Mouse (Mus musculus) thymus, postnatal 10 days (tissue): ENCODE data around the gene Ssxa1.
"Not testable (repeated sequence)": the region's sequence is repeated elsewhere in the genome, so short reads cannot be mapped to it uniquely, and the experiment has no call there.

ENCODE experiments used
- DNase-seq, 2 experiments: peaks; one replicate each; pipeline ENCODE4 v3.0.0; 2021; ENCODE audit warnings: low spot score in 2 of 2

Gene Ssxa1

DNA sequence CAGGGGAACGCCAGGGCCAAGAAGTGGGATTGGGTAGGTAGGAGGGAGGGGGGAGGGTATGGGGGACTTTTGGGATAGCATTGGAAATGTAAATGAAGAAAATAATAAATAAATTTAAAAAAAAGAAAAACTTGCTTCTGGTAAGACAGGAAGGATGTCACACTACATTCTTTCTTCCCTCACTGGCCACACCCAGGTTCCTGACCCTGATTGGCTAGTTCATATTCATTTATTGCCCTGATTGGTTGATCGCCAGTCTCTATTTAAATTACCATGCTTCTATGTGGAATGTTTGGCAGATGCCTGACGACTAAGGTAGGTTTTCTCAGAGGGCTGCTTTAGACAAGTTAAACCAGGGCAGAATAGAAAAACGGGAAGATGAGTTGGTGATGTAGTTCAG lies at the start of gene Ssxa1:
Gene Ssxa1, plus strand, starts transcription at position 301 of the 400 bp plus-strand sequence.
- no peak for DNase-seq

DNA sequence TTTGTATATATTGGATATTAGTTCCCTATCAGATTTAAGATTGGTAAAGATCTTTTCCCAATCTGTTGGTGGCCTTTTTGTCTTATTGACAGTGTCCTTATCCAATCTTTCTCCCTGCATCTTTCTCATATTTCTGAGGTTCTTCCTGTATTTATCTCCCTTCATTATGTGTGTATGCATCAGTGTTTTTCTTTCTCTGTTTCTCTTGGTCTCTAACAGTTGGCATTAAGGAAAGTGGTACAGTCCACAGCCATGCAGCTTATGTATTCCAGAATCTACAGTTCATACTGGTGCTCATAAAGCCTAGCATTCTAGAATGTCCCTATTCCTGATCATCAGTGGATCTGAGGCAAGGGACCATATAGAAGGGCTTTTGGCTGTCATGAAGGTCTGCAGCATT lies 47.5 kb upstream of the Ssxa1 start, which contains the start of gene Spaca5:
Gene Spaca5, plus strand, starts transcription at position 301 of the 400 bp plus-strand sequence.
- DNase-seq: no peak

DNA sequence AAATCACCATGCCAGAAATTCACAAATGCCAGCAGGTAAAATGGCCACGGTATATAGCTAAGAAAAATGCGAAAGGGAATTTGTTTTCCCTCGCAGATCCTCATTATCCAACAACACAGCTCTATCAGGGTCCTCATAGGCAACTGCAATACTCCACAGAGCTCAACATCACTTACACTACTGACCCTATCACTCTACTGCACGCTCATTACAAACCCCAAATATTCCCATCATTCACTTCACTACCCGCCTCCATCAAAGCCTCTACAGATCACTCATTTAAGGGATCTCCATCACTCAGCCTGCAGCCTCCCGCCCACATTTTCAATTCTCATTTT lies 27.0 kb upstream of the Ssxa1 start:
- no peak for DNase-seq

DNA sequence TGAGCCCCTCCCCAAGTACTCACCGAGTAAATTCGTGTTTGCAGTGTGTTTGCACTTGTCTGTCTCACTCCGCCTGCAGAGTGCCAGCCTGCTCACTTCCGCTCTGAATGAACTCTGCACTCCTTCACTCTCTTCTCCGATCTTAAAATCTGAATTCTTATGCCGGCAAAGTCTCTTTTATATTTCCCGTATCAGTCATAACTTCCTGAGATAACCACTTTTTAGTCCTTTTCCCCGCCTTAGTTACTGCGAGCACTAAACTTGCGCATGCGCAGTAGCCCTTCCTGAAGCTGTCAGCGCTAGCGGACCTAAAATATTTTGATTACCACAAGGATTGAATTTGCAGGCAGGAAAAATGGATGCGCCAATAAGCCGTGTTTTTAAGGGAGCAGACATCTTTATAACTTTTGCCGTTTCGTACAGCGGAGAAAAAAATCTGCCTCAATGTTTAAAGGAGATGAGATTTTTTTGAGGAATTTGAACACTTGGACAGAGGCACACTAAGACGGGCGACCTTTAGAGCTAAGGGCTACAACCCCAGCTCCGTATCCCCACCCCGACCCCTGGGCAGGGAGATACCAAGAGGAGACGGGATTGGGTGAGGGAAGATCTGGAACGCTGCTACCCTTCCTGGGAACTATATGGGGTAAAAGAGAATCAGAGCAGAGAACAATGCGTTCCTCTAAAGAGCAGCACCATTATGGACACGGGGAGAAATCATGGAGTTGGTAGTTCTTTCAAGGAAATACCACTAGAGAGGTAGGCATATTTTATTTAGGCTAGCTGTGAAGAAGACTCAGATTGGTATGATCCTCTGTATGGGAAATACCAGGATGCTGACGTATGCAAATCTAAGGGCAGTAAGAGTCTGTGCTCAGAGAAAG lies 26.4 kb upstream of the Ssxa1 start, which contains the start of gene Zfp300:
Gene Zfp300, minus strand, starts transcription at position 545 of the 884 bp plus-strand sequence.
- DNase-seq: peak; percentile 24 to 46

DNA sequence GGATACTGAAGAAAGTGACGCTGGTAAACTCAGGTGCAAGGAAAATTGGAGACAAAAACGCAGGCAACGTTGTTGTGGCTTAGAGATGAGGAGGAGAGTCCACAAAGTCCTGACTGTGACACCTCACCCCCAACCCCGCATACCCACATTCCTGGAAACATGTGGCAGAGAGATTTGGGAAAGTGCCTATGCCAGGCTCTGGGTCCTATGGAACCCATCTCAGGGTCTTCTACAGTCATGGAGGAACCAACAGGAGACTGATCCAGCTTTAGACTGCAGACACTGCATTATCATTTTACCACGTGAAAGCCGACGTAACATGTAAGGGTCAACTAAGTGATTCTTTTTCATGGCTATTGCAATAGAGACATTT lies 25.8 kb upstream of the Ssxa1 start:
- DNase-seq: no peak

DNA sequence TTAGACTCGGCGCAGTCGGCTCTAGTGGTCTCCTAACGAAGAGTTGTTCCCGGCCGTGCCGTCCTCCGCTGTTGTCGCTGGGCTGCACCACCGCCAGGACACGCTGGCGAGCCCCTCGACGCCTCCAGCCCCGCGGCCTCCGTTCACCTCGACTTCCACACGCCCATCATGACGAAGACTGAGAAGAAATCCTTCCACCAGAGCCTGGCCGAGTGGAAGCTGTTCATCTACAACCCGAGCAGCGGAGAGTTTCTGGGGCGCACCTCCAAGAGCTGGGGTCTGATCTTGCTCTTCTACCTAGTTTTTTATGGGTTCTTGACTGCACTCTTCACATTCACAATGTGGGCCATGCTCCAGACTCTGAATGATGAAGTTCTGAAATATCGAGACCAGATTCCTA lies 31.1 kb downstream of the Ssxa1 start:
- not testable (repeated sequence) for DNase-seq
